Mouse (Mus musculus) cerebellum, postnatal 14 days (tissue): ENCODE measurements at regions not wholly inside any gene's neighbourhood (a gene's known extent, or its start where the extent isn't known, plus 50 kb on each side); places are given as distances from the start of the nearest gene placed in this dataset.
"Not testable (repeated sequence)": the region's sequence is repeated elsewhere in the genome, so short reads cannot be mapped to it uniquely, and the experiment has no call there.

Experiments
- DNase-seq, 2 experiments: peaks; one replicate each; pipeline ENCODE4 v3.0.0; 2021; ENCODE audit warnings: mixed read lengths in 2 of 2

GRCm38 (mm10) chr4:53261556-53262140, 102.0 kb upstream of the Abca1 start:
- DNase-seq, result no peak

GRCm38 (mm10) chr4:53258975-53259374, 99.3 kb upstream of the Abca1 start:
- DNase-seq, result no peak

GRCm38 (mm10) chr4:53256996-53257395, 97.3 kb upstream of the Abca1 start:
- DNase-seq, result no peak

- DNase-seq, result no peak
These were observed 94.8 kb upstream of the Abca1 start for GRCm38 (mm10) chr4:53254483-53254882.

- peak; percentile 71 to 80 for DNase-seq
These were observed 94.0 kb upstream of the Abca1 start for GRCm38 (mm10) chr4:53253680-53254079.

- no peak for DNase-seq
These were observed 90.6 kb upstream of the Abca1 start for GRCm38 (mm10) chr4:53250325-53250724.

- no peak for DNase-seq
These were observed 86.5 kb upstream of the Abca1 start for GRCm38 (mm10) chr4:53246083-53246747.

- DNase-seq, result no peak
These were observed 85.9 kb upstream of the Abca1 start for GRCm38 (mm10) chr4:53245553-53245952.

GRCm38 (mm10) chr4:53243473-53243872, 83.8 kb upstream of the Abca1 start:
- DNase-seq, result not testable (repeated sequence)

- no peak for DNase-seq
These were observed 80.2 kb upstream of the Abca1 start for GRCm38 (mm10) chr4:53239856-53240255.

GRCm38 (mm10) chr4:53238314-53239259, 78.9 kb upstream of the Abca1 start:
- no peak for DNase-seq

- no peak for DNase-seq
These were observed 76.2 kb upstream of the Abca1 start for GRCm38 (mm10) chr4:53235870-53236269.

GRCm38 (mm10) chr4:53232436-53232835, 72.7 kb upstream of the Abca1 start:
- no peak for DNase-seq

GRCm38 (mm10) chr4:53231867-53232266, 72.2 kb upstream of the Abca1 start:
- DNase-seq, result no peak

- no peak for DNase-seq
These were observed 71.4 kb upstream of the Abca1 start for GRCm38 (mm10) chr4:53231046-53231445.

GRCm38 (mm10) chr4:53228444-53228843, 68.7 kb upstream of the Abca1 start:
- DNase-seq, result no peak

- no peak for DNase-seq
These were observed 68.1 kb upstream of the Abca1 start for GRCm38 (mm10) chr4:53227771-53228170.

GRCm38 (mm10) chr4:53227071-53227470, 67.4 kb upstream of the Abca1 start:
- DNase-seq, result no peak

GRCm38 (mm10) chr4:53226376-53226775, 66.7 kb upstream of the Abca1 start:
- DNase-seq, result no peak

GRCm38 (mm10) chr4:53223379-53223778, 63.7 kb upstream of the Abca1 start:
- DNase-seq, result no peak

- DNase-seq, result no peak
These were observed 61.1 kb upstream of the Abca1 start for GRCm38 (mm10) chr4:53220809-53221208.

- peak; percentile 12 to 13 for DNase-seq
These were observed 59.7 kb upstream of the Abca1 start for GRCm38 (mm10) chr4:53219351-53219750.

GRCm38 (mm10) chr4:53218752-53219151, 59.1 kb upstream of the Abca1 start:
- DNase-seq, result peak; percentile 45 to 49

- DNase-seq, result no peak
These were observed 58.6 kb upstream of the Abca1 start for GRCm38 (mm10) chr4:53218291-53218640.
